Mouse (Mus musculus) erythroblast, embryonic 14.5 days (primary cell): ENCODE measurements around the gene Pard3b. TPM values are rescaled to one million over a fixed set of nuclear protein-coding genes. Genes with fewer than 3 reads are reported as not detected.

Experiments used
- H3K27me3 ChIP-seq: 2 replicates; pipeline ENCODE4 v1.6.1; 2012; ENCODE audit warnings: inconsistent platforms; ENCODE audit not compliant: control insufficient read depth
- H3K36me3 ChIP-seq: 2 replicates; pipeline ENCODE4 v1.6.1; 2012; ENCODE audit warnings: mild to moderate bottlenecking, inconsistent platforms; ENCODE audit not compliant: control insufficient read depth
- H3K4me1 ChIP-seq: 2 replicates; pipeline ENCODE4 v1.6.1; 2012; ENCODE audit warnings: inconsistent platforms; ENCODE audit not compliant: control insufficient read depth
- H3K4me3 ChIP-seq: replicated peaks from 2 replicates; pipeline ENCODE3; 2012; ENCODE audit warnings: moderate library complexity, mild to moderate bottlenecking, inconsistent platforms
- H3K9me3 ChIP-seq: 2 replicates; pipeline ENCODE4 v1.6.1; 2012; ENCODE audit warnings: low read length, inconsistent platforms, mixed read lengths; ENCODE audit not compliant: control insufficient read depth
- GATA1 ChIP-seq: IDR thresholded peaks from 2 replicates; pipeline ENCODE4 v1.6.1; 2012; ENCODE audit warnings: low read length, inconsistent platforms, mixed read lengths
- TAL1 ChIP-seq: IDR thresholded peaks from 3 replicates; pipeline ENCODE4 v1.6.1; 2012; ENCODE audit warnings: low read length, inconsistent platforms, mixed read lengths
- polyA plus RNA-seq: library from polyadenylated mRNA; stranded (reverse); fragments of >175 nt; gene quantifications from 2 replicates; pipeline ENCODE4 v1.2.3, GENCODE M21; 2012

Pard3b gene
- polyA plus RNA-seq, 1 experiment: not detected

DNA sequence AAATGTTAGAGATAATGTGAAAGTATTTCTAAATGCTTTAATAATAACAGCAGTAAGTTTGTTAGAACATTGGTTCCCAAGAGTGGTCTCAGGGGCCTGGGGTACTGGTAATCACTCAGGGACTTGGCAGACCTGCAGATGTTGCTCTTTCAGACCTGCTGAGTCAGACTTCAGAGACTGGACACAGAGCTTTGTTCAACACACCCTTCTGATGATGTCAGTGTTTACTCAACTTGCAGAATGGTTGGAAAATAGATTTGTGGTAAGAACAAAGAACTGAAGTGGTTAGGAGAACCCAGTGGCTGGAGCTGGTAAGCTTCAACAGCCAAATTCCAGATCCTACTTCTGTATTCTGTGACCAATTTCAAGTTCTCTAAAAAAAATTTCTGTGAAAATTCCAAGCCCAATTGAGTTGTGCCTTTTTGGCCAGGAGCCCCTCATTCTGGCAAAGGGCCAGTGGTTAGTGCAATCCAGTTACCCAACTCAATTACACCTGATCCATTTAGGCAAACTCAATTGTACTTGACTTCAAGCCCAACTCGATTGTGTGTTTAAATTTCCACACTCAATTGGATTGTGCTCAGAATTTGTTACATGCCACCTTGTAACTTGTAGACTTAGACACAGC lies 536.5 kb downstream of the Pard3b start:
- TF ChIP-seq TAL1: no peak
- no peak for TF ChIP-seq GATA1
- H3K9me3 ChIP-seq: no peaks in the 10 kb centered on the region

GRCm38 (mm10) chr1:62181638-62182037 lies 543.0 kb downstream of the Pard3b start:
- H3K4me1 ChIP-seq: peaks cover 19% of the 10 kb centered on the region
- no peaks in the 10 kb centered on the region for H3K27me3 ChIP-seq
- TF ChIP-seq GATA1 (no peak), TAL1 (no peak)
- H3K36me3 ChIP-seq: no peaks in the 10 kb centered on the region
- no peak overlapping the region for H3K4me3 ChIP-seq
- no peaks in the 10 kb centered on the region for H3K9me3 ChIP-seq

More for the DNA sequence above, 536.5 kb downstream of the Pard3b start:
- Histone ChIP-seq H3K4me1 (no peaks in the 10 kb centered on the region), H3K36me3 (no peaks in the 10 kb centered on the region), H3K4me3 (no peak overlapping the region), H3K27me3 (no peaks in the 10 kb centered on the region)

- Histone ChIP-seq H3K36me3 (no peaks in the 10 kb centered on the region), H3K27me3 (no peaks in the 10 kb centered on the region), H3K4me1 (peaks cover 19% of the 10 kb centered on the region), H3K9me3 (no peaks in the 10 kb centered on the region), H3K4me3 (no peak overlapping the region)
- TF ChIP-seq GATA1 (no peak), TAL1 (no peak)
These were observed 544.0 kb downstream of the Pard3b start for GRCm38 (mm10) chr1:62182634-62183033.

DNA sequence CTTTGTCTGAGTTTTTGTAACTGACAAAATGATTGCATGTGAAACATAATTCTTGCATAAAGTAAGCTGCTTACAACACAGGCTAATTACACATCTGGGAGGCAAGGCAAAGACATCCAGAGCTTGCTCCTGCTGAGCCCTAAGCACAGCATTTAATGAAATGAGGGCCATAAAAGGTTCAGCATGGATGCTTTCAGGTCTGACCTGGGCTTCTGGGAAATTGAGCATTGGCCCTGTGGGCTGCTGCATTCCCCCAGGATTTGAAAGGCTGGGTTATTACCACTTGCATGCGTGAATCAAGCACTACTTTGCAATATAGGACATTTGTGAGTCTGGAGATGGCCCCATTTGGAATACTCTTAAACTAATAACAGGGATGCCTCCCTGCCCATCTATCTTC lies 552.2 kb downstream of the Pard3b start:
- no peak overlapping the region for H3K4me3 ChIP-seq
- H3K27me3 ChIP-seq: no peaks in the 10 kb centered on the region
- no peaks in the 10 kb centered on the region for H3K36me3 ChIP-seq
- TF ChIP-seq TAL1 (no peak), GATA1 (no peak)
- H3K4me1 ChIP-seq: no peaks in the 10 kb centered on the region
- no peaks in the 10 kb centered on the region for H3K9me3 ChIP-seq

DNA sequence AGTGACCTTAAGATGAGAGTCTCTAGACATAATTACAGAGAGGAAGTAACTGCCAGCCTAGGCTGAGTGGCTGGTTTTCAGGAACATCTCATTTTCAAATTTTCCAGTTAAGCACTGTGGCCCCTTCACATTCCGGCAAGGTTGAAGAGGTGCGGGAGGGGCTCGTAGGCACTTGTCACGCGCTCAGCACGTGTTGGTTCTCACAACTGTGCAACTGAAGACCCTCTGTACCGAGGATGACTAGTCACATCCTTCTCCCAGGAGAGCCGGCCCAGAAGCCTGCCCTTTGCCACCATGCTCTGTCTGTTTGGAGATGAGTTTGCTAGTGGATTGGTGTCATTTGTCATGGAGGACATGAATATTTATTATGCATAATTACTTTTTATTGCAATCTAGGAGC lies 558.9 kb downstream of the Pard3b start:
- Histone ChIP-seq H3K9me3 (no peaks in the 10 kb centered on the region), H3K36me3 (no peaks in the 10 kb centered on the region), H3K4me1 (no peaks in the 10 kb centered on the region), H3K27me3 (no peaks in the 10 kb centered on the region), H3K4me3 (no peak overlapping the region)
- TF ChIP-seq TAL1 (no peak), GATA1 (no peak)

GRCm38 (mm10) chr1:62200919-62201318 lies 562.3 kb downstream of the Pard3b start:
- Histone ChIP-seq H3K9me3 (no peaks in the 10 kb centered on the region), H3K4me3 (no peak overlapping the region), H3K4me1 (no peaks in the 10 kb centered on the region), H3K36me3 (no peaks in the 10 kb centered on the region), H3K27me3 (no peaks in the 10 kb centered on the region)
- TF ChIP-seq GATA1: no peak
- TF ChIP-seq TAL1: no peak

- Histone ChIP-seq H3K9me3 (no peaks in the 10 kb centered on the region), H3K4me3 (no peak overlapping the region), H3K4me1 (no peaks in the 10 kb centered on the region), H3K36me3 (no peaks in the 10 kb centered on the region), H3K27me3 (no peaks in the 10 kb centered on the region)
- TF ChIP-seq TAL1 (no peak), GATA1 (no peak)
These were observed 563.1 kb downstream of the Pard3b start for GRCm38 (mm10) chr1:62201686-62202257.

DNA sequence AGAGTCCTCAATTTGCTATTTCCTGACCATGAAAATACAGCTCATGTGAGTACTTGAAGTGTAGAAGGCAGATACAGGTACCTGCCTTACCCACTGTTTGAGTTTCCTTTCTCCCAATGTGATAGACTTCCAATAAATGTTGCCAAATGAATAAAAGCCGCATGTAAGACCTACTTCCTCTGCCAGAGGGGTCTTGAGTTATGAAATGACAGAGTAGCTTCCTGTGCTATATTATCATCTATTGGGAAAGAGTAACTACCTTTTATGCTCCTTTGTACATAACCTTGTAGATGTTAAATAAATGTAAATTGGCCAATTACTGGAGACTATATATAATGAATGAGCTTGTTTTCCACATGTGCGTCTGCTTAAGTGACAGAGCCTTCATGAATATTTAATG lies 574.7 kb downstream of the Pard3b start:
- Histone ChIP-seq H3K4me1 (no peaks in the 10 kb centered on the region), H3K27me3 (no peaks in the 10 kb centered on the region), H3K9me3 (no peaks in the 10 kb centered on the region), H3K36me3 (no peaks in the 10 kb centered on the region), H3K4me3 (no peak overlapping the region)
- TF ChIP-seq TAL1: no peak
- no peak for TF ChIP-seq GATA1

DNA sequence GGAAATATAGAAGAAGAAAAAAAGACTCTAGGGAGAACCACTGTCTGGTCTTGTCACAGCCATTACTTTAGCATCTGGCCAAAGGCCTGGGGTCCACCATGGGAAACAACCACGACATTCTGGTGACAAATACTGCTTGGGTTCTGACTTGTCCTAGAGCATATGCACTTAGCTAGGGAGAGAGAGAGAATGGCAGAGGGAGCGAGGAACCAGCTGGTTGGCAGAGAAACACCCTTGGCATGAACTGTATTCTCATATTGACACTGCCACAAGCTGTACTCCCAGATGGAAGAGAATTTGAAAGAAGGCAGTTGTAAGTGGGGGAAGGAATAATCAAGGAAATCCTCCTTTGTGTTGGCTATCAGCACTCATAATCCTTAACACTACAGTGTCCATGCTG lies 577.2 kb downstream of the Pard3b start:
- H3K27me3 ChIP-seq: no peaks in the 10 kb centered on the region
- TF ChIP-seq GATA1 (no peak), TAL1 (no peak)
- no peak overlapping the region for H3K4me3 ChIP-seq
- no peaks in the 10 kb centered on the region for H3K4me1 ChIP-seq
- no peaks in the 10 kb centered on the region for H3K36me3 ChIP-seq
- no peaks in the 10 kb centered on the region for H3K9me3 ChIP-seq

GRCm38 (mm10) chr1:62216568-62216967 lies 577.9 kb downstream of the Pard3b start:
- Histone ChIP-seq H3K36me3 (no peaks in the 10 kb centered on the region), H3K27me3 (no peaks in the 10 kb centered on the region), H3K4me1 (no peaks in the 10 kb centered on the region), H3K9me3 (no peaks in the 10 kb centered on the region), H3K4me3 (no peak overlapping the region)
- TF ChIP-seq GATA1 (no peak), TAL1 (no peak)
